Mouse (Mus musculus): ENCODE results near the gene Slc25a25. TPM values are rescaled to one million over a fixed set of nuclear protein-coding genes. Genes with fewer than 3 reads are reported as not detected.

Gene Slc25a25
- total RNA-seq, 2 experiments from 2014 or later, result 45.3 to 211 TPM

GRCm38 (mm10) chr2:32453641-32454303 is 2.5 kb upstream of the Slc25a25 start:
- intact Hi-C loops (cut with DNase I), result loop anchor here (5.0 kb wide), 1 partner anchor 46 kb away; no protein-coding TSS in a partner anchor
- no peak overlapping the region for H3K27ac ChIP-seq
- H3K4me3 ChIP-seq, result no peak overlapping the region
- TF ChIP-seq CTCF (IDR thresholded peaks at IDR 0.05), result no peak
- no peak for DNase-seq

- Histone ChIP-seq H3K27ac (peak overlapping the region; percentile 92), H3K4me3 (peak overlapping the region; percentile 78)
- peak; percentile 51 for DNase-seq
- intact Hi-C loops (cut with DNase I), result loop anchor here (5.0 kb wide), 1 partner anchor 45 kb away; no protein-coding TSS in a partner anchor
- TF ChIP-seq CTCF (IDR thresholded peaks at IDR 0.05), result no peak
Observed at GRCm38 (mm10) chr2:32452441-32452971, 1.3 kb upstream of the Slc25a25 start.

GRCm38 (mm10) chr2:32451870-32452372 is 676 bp upstream of the Slc25a25 start:
- TF ChIP-seq CTCF (IDR thresholded peaks at IDR 0.05), result no peak
- peak overlapping the region; percentile 82 for H3K4me3 ChIP-seq
- peak; percentile 99 for DNase-seq
- intact Hi-C loops (cut with DNase I), result loop anchor here (5.0 kb wide), 1 partner anchor 45 kb away; no protein-coding TSS in a partner anchor
- H3K27ac ChIP-seq, result peak overlapping the region; percentile 96

DNA sequence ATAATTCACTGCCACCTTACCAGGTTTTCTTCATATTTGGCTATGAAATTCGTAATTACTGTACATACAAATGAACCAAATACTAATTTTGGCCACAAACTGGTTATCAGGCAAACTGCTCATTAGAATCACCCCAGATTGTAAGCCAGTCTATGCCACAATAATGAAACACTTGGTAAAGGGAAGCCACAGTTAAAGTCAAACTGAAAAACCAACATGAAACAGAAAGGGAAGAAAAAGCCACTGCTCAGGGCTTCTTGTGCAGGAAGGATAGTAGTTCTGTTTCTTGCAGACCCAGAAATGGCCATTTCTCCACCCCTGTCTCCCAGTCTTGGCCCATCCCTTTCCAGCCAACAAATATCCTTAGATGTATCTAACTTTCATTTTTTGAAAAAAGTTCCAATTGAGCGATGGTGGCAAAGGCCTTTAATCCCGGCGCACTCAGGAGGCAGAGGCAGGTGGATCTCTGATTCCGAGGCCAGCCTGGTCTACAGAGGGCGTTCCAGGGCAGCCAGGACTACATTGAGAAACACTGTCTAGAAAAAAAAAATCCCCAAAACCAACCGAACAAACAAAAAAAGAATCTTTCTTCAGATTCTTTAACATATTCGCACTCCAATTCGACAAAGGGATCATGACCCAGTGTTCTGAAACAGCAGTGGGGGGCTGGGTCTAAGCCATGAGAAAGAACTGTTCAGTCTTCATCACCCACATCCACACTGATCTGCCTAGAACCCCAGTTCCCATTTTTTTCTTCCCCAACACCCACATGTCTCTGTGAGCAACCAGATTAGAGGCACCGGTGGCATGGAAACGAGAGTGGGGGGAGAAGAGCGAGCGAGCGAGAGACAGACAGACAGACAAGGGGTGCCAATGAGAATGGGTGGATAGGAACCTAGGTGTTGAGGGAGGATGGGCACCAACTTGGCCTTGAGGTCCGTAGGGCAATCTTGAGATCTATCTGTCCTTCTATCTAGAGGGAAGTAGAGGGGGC is 1.2 kb downstream of the Slc25a25 start, which contains the start of gene Naif1:
TSS of gene Naif1 (plus strand) at position 697 of the 994 bp plus-strand sequence.
- no peak for DNase-seq
- TF ChIP-seq CTCF (IDR thresholded peaks at IDR 0.05), result no peak
- H3K27ac ChIP-seq, result peak within 1 kb of the TSS; percentile 96
- peak within 1 kb of the TSS; percentile 82 for H3K4me3 ChIP-seq
- intact Hi-C loops (cut with DNase I), result loop anchor here (5.0 kb wide), 1 partner anchor 43 kb away; no protein-coding TSS in a partner anchor

DNA sequence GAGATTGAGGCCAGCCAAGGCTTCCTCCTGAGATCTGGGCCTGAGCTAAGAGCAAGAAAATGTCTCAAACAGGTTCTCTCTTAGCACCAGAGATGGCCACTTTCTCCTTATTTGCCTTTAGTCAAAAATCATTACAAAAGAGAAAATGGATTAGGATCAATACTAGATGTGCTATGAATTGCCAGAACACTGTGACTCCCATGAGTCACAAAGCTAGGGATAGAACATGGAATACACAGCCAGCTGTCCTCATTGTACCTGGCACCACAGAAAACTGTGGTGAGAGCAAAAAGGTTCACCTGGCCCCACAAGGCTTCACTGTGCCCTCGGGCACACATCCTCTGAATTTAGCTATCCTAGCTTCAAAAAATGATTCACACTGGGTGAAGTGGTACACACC is 2.8 kb downstream of the Slc25a25 start:
- TF ChIP-seq CTCF (IDR thresholded peaks at IDR 0.05), result no peak
- intact Hi-C loops (cut with DNase I), result no loop called here
- H3K4me3 ChIP-seq, result no peak overlapping the region
- no peak for DNase-seq
- peak overlapping the region; percentile 86 for H3K27ac ChIP-seq

DNA sequence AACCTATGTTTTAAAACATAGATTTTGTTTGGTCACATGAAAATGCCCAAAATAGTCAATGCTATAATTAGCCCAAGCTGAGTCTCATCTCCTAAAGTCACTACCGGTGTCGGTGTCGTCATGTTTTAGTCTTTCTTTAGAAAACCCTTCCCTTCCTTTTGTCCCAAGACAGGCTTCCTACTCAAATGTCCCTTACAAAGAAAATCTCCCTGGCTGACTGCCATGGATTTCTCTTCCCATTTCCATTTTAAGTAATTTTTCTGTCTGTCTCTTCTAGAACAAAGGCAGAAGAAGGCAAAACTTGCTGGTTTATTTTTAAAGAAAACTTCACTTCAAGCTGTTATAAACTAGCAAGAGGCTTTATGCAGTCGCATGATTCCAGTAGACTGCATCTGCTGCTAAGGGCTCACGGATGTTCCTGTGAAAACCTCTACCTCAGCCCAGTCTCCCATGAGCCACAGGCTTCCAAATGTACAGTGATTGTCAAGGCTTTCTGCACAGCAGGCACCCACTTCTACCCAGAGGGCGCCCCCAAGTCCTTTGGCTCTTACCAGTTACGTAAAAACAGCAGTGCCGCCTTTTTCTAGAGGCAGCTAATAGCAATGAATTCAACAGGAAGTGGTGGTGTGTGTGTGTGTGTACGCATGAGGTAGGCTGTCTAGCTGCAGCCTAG is 3.8 kb downstream of the Slc25a25 start:
- peak overlapping the region; percentile 86 for H3K27ac ChIP-seq
- DNase-seq, result no peak
- TF ChIP-seq CTCF (IDR thresholded peaks at IDR 0.05), result no peak
- intact Hi-C loops (cut with DNase I), result no loop called here
- peak overlapping the region; percentile 10 for H3K4me3 ChIP-seq

DNA sequence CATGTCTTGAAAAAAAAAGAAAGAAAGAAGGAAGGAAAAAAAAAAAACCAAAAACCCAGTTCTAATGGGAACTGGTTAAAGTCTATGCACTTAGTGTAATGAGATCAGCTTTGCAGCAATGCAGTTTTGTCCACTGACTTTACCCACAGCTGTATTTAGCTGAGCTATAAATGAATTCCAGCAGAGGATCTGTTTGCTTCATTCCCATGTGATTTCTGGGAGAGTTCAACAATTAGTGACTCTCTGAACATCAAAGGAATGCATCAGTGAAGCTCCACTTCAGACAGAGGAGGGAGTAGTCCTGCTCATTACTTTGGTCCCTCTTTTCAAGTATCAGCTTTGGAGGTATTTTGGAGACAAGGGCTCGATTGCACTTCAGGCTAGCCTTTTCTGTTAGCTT is 5.7 kb downstream of the Slc25a25 start:
- TF ChIP-seq CTCF (IDR thresholded peaks at IDR 0.05), result no peak
- no peak for DNase-seq
- intact Hi-C loops (cut with DNase I), result loop anchor here (2.0 kb wide), 1 partner anchor 17 kb away; no protein-coding TSS in a partner anchor
- no peak overlapping the region for H3K4me3 ChIP-seq
- H3K27ac ChIP-seq, result peak overlapping the region; percentile 46

- no peak overlapping the region for H3K4me3 ChIP-seq
- no peak for DNase-seq
- no peak for TF ChIP-seq CTCF (IDR thresholded peaks at IDR 0.05)
- H3K27ac ChIP-seq, result no peak overlapping the region
- intact Hi-C loops (cut with DNase I), result no loop called here
Observed at GRCm38 (mm10) chr2:32441550-32441949, 9.7 kb downstream of the Slc25a25 start.

- TF ChIP-seq CTCF (IDR thresholded peaks at IDR 0.05), result no peak
- no peak for DNase-seq
- intact Hi-C loops (cut with DNase I), result no loop called here
- no peak overlapping the region for H3K4me3 ChIP-seq
- H3K27ac ChIP-seq, result no peak overlapping the region
Observed at GRCm38 (mm10) chr2:32440632-32441031, 10.6 kb downstream of the Slc25a25 start.

DNA sequence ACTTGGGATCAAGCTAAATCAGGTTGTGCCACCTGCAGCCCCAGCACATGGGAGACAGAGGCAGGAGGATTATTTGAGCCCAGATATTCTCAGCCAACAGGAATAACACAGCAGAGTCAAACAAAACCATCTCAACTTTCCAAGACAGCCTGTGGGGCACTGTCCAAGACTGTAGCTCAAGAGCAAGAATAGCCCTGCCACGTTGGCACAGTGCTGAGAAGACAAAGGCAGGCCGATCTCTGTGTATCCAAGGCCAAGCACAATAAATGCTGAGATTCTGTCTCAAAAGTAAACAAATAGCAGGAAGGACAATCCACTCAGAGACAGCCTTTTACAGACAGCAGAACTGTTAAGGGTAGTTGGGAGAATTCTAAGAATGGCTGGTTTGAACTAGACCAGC is 11.1 kb downstream of the Slc25a25 start:
- intact Hi-C loops (cut with DNase I), result no loop called here
- Histone ChIP-seq H3K4me3 (no peak overlapping the region), H3K27ac (peak overlapping the region; percentile 35)
- DNase-seq, result no peak
- TF ChIP-seq CTCF (IDR thresholded peaks at IDR 0.05), result no peak

- Histone ChIP-seq H3K27ac (0 out of 2 replicates have a peak overlapping the region, but pooled peaks have one; percentile 12), H3K4me3 (no peak overlapping the region)
- no peak for DNase-seq
- intact Hi-C loops (cut with DNase I), result no loop called here
- TF ChIP-seq CTCF (IDR thresholded peaks at IDR 0.05), result no peak
Observed at GRCm38 (mm10) chr2:32439177-32439576, 12.1 kb downstream of the Slc25a25 start.

DNA sequence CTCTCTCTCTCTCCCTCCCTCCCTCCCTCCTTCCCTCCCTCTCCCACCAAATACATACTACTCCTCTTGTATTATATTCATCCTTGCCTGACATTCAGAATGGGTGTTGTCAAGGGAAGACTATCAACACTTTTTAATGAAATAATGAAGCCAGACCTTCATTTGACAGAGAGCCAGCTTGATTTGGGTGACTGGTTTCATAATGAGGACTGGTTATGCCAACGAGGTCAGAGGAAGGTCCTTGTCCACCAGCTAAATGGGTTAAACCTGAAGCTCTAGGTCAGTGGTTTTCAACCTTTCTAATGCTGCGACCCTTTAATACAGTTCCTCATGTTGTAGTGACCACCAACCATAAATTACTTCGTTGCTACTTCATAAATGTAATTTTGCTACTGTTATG is 12.5 kb downstream of the Slc25a25 start:
- no peak overlapping the region for H3K4me3 ChIP-seq
- H3K27ac ChIP-seq, result no peak overlapping the region
- DNase-seq, result no peak
- intact Hi-C loops (cut with DNase I), result no loop called here
- TF ChIP-seq CTCF (IDR thresholded peaks at IDR 0.05), result no peak
